Mouse (Mus musculus): ENCODE data around the gene Sgms1. TPM values are rescaled to one million over a fixed set of nuclear protein-coding genes. Genes with fewer than 3 reads are reported as not detected.

The Sgms1 gene
- polyA plus RNA-seq, 1 experiment from 2014 or later, result 17.4 TPM

DNA sequence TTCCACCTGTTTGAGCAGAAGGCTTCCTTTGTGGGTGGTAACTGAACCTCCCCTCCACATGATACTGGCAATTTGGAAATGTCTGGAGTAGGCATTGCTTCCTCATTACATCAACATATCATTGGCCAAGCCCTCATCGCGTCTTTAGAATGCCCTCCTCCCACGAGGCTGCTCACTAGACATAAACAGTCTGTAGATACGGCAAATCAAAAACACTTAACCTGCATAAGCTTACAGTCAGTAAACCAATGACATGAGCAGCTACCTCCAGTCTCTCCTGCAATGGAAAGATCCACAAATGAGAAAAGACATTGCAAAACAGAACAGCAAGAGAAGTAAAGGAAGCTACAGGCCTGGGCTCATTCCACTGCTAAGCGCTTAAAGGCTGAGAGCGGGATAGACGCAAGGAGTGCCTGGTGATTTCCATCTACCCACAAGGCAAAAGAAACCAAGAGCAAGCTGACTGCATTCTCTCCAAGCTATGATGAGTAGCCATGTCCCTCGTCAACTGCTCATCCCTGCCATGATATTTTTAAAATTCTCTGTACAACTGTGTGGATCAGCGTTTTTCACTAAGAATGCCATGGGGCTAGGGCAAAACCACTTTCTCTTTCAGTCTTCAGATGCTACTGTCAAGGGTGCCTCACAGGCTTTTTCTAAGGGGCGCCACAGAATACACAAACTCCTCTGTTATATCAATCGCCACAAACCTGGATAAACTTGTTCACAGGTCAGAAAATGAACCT is 117.9 kb downstream of the Sgms1 start:
- H3K27me3 ChIP-seq (ENCODE audit: control insufficient read depth, insufficient read depth, low read length), result no peaks in the 10 kb centered on the region
- no peaks in the 10 kb centered on the region for H3K4me1 ChIP-seq (replicated peaks; ENCODE audit: control insufficient read depth, insufficient read depth, low read length)
- no peak overlapping the region for H3K9ac ChIP-seq (ENCODE audit: low read depth, low read length)
- WGBS, result 91% methylated on average over 11 of the region's 11 CpGs
- H3K9me3 ChIP-seq (ENCODE audit: control insufficient read depth, low read length), result no peaks in the 10 kb centered on the region
- DNase-seq (ENCODE audit: low spot score), result no peak
- H3K4me2 ChIP-seq (replicated peaks; ENCODE audit: low read depth, low read length), result no peak overlapping the region
- no peaks in the 10 kb centered on the region for H3K36me3 ChIP-seq (ENCODE audit: control insufficient read depth, insufficient read depth, low read length)
- ATAC-seq (ENCODE audit: low FRiP score), result no peak
- no peak overlapping the region for H3K27ac ChIP-seq (ENCODE audit: low read depth, low read length)
- H3K4me3 ChIP-seq (ENCODE audit: low read depth, low read length), result no peak overlapping the region

DNA sequence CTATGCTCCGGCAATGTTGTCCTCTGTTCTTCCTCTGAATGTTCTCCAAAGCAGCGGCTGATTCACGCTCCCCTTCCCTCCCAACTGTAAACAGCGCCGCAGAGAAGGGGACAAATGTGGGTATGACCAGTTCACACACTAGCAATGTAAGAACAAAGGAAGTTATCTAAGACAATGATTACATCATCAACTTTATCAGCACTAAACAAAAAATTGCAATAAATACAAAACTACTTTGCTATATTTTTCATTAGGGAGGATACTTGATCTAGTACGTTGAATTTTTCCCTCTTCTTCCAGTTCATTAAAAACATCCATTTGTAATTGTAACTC is 119.7 kb downstream of the Sgms1 start:
- 90% methylated on average over 6 of the region's 6 CpGs for WGBS
- no peak for ATAC-seq (ENCODE audit: low FRiP score)
- Histone ChIP-seq H3K36me3 (ENCODE audit: control insufficient read depth, insufficient read depth, low read length) (no peaks in the 10 kb centered on the region), H3K9me3 (ENCODE audit: control insufficient read depth, low read length) (no peaks in the 10 kb centered on the region), H3K4me2 (replicated peaks; ENCODE audit: low read depth, low read length) (no peak overlapping the region), H3K4me3 (ENCODE audit: low read depth, low read length) (no peak overlapping the region), H3K9ac (ENCODE audit: low read depth, low read length) (no peak overlapping the region), H3K27me3 (ENCODE audit: control insufficient read depth, insufficient read depth, low read length) (no peaks in the 10 kb centered on the region), H3K4me1 (replicated peaks; ENCODE audit: control insufficient read depth, insufficient read depth, low read length) (no peaks in the 10 kb centered on the region), H3K27ac (ENCODE audit: low read depth, low read length) (no peak overlapping the region)
- DNase-seq (ENCODE audit: low spot score), result no peak

DNA sequence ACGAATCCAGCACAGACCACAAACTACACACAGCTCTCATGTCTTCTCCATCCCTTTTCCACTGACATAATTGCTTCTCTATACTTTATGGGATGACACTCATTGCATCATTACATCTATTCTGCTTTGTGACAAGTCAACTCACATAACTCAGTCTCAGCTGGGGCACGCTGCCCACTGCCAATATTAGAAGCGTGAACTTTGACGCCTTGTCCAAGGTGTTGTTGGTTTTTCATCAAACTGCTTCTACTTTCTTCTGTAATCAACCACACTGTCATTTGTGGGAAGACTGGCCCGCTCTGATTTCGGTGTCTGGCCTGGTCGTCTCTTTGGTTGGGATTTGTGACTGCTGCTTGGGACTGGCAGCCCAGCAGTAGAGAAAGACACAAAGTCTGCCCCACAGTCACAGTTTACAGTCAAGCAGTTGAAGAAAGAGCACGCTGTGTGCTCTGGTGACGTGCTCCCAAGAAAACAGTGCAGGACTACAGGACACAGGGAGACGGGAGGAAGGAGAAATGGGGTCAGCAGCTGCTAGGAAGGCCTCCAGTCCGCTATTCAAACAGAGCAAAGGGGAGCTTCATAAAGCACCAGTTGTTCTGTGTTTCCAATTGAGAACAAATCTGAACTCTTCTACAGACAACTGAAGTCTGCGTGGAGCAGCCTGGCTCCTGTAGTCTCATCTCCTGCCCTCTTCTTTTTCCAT is 120.2 kb downstream of the Sgms1 start:
- H3K27me3 ChIP-seq (ENCODE audit: control insufficient read depth, insufficient read depth, low read length), result no peaks in the 10 kb centered on the region
- no peak overlapping the region for H3K9ac ChIP-seq (ENCODE audit: low read depth, low read length)
- no peak for ATAC-seq (ENCODE audit: low FRiP score)
- DNase-seq (ENCODE audit: low spot score), result no peak
- no peak overlapping the region for H3K4me2 ChIP-seq (replicated peaks; ENCODE audit: low read depth, low read length)
- H3K4me1 ChIP-seq (replicated peaks; ENCODE audit: control insufficient read depth, insufficient read depth, low read length), result no peaks in the 10 kb centered on the region
- H3K36me3 ChIP-seq (ENCODE audit: control insufficient read depth, insufficient read depth, low read length), result no peaks in the 10 kb centered on the region
- H3K27ac ChIP-seq (ENCODE audit: low read depth, low read length), result no peak overlapping the region
- no peak overlapping the region for H3K4me3 ChIP-seq (ENCODE audit: low read depth, low read length)
- no peaks in the 10 kb centered on the region for H3K9me3 ChIP-seq (ENCODE audit: control insufficient read depth, low read length)
- 86% methylated on average over 12 of the region's 12 CpGs for WGBS

DNA sequence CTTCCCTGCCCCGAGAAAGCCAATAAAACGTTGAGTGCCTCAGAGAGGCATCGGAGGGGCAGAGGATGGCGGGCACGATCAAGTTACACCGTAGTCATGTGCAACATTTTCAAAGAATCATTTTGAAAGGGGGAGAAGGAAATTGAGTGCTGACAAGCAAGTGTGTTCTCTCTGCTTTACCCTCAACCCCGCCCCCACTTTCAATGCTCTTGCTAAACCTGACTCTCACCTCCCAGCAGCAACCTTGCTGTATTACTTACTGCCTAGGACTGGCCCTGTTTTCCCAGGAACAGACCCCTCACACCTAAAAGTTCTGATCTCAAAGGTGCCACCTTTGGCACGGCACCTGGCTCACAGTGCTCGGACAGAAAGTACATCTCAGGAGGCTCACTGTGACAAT is 121.0 kb downstream of the Sgms1 start:
- H3K27me3 ChIP-seq (ENCODE audit: control insufficient read depth, insufficient read depth, low read length), result no peaks in the 10 kb centered on the region

DNA sequence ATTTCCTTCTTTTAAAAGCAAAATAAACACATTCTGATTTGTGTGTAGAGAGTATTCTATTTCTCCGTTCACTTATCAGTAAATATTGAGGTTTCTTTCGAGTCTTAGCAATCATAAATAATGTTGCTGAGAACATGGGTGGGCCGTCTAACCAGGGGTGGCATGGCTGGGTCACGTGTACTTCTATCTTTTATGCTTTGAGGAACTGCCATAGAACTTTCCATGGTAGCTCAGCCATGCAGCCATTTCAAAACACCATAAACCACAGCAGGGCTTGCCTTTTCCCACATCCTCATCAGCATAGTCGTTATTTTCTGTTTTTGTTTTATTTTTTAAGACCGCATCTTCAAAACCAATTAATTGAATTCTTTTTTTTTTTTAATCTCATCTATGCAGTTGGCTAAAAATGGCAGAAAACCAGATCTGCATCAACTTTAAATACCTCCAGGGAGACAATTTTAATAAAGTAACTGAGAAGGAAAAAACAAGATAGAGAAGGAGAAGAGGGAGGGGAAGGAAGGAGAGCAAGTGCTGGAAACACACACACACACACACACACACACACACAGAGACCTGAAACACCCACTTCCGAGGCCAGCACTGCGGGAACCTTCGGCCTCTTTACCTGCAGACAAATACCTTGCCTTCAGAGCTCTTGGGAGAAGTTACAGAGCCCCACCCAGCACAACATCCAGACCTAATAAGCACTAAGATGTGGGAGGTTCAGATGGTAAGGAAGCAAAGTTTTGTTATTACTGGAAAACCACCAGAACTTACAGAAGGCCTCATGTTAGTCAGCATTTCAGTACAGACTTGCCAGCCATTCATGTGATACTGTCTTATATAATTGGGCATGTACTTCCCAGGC is 122.9 kb downstream of the Sgms1 start:
- Histone ChIP-seq H3K4me2 (replicated peaks; ENCODE audit: low read depth, low read length) (no peak overlapping the region), H3K36me3 (ENCODE audit: control insufficient read depth, insufficient read depth, low read length) (no peaks in the 10 kb centered on the region), H3K27ac (ENCODE audit: low read depth, low read length) (no peak overlapping the region), H3K9me3 (ENCODE audit: control insufficient read depth, low read length) (no peaks in the 10 kb centered on the region), H3K9ac (ENCODE audit: low read depth, low read length) (no peak overlapping the region), H3K27me3 (ENCODE audit: control insufficient read depth, insufficient read depth, low read length) (no peaks in the 10 kb centered on the region), H3K4me3 (ENCODE audit: low read depth, low read length) (no peak overlapping the region), H3K4me1 (replicated peaks; ENCODE audit: control insufficient read depth, insufficient read depth, low read length) (no peaks in the 10 kb centered on the region)
- ATAC-seq (ENCODE audit: low FRiP score) (no peak), DNase-seq (ENCODE audit: low spot score) (no peak)
- 87% methylated on average over 9 of the region's 9 CpGs for WGBS

More for the DNA sequence above, 121.0 kb downstream of the Sgms1 start:
- Histone ChIP-seq H3K4me1 (replicated peaks; ENCODE audit: control insufficient read depth, insufficient read depth, low read length) (no peaks in the 10 kb centered on the region), H3K9me3 (ENCODE audit: control insufficient read depth, low read length) (no peaks in the 10 kb centered on the region), H3K4me2 (replicated peaks; ENCODE audit: low read depth, low read length) (no peak overlapping the region), H3K27ac (ENCODE audit: low read depth, low read length) (no peak overlapping the region), H3K36me3 (ENCODE audit: control insufficient read depth, insufficient read depth, low read length) (no peaks in the 10 kb centered on the region), H3K9ac (ENCODE audit: low read depth, low read length) (no peak overlapping the region), H3K4me3 (ENCODE audit: low read depth, low read length) (no peak overlapping the region)
- 77% methylated on average over 9 of the region's 9 CpGs for WGBS
- DNase-seq (ENCODE audit: low spot score), result no peak
- ATAC-seq (ENCODE audit: low FRiP score), result no peak

DNA sequence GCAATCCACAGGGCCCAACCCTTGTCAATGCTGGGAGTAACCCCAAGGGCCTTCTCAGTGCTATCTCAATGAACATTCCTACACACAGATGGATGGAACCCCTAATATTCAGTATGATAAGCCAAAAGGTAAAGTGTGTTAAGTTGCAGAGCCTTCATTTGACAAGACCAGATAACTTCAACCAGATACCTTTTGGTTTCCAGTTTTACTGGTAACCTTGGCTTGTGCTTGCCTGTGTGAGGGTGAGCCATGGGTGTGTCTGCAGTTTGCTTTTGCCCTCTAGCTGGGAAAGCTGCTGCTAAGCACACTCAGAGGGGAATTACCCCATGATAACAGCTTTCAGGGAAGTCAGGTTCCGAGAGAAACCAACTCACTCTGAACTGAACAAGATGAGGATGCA is 125.8 kb downstream of the Sgms1 start:
- Histone ChIP-seq H3K4me2 (replicated peaks; ENCODE audit: low read depth, low read length) (no peak overlapping the region), H3K9ac (ENCODE audit: low read depth, low read length) (no peak overlapping the region), H3K9me3 (ENCODE audit: control insufficient read depth, low read length) (no peaks in the 10 kb centered on the region), H3K36me3 (ENCODE audit: control insufficient read depth, insufficient read depth, low read length) (no peaks in the 10 kb centered on the region), H3K4me3 (ENCODE audit: low read depth, low read length) (no peak overlapping the region), H3K4me1 (replicated peaks; ENCODE audit: control insufficient read depth, insufficient read depth, low read length) (no peaks in the 10 kb centered on the region), H3K27ac (ENCODE audit: low read depth, low read length) (no peak overlapping the region), H3K27me3 (ENCODE audit: control insufficient read depth, insufficient read depth, low read length) (no peaks in the 10 kb centered on the region)
- WGBS, result 76% methylated on average over 1 of the region's 1 CpGs
- ATAC-seq (ENCODE audit: low FRiP score), result no peak
- no peak for DNase-seq (ENCODE audit: low spot score)

DNA sequence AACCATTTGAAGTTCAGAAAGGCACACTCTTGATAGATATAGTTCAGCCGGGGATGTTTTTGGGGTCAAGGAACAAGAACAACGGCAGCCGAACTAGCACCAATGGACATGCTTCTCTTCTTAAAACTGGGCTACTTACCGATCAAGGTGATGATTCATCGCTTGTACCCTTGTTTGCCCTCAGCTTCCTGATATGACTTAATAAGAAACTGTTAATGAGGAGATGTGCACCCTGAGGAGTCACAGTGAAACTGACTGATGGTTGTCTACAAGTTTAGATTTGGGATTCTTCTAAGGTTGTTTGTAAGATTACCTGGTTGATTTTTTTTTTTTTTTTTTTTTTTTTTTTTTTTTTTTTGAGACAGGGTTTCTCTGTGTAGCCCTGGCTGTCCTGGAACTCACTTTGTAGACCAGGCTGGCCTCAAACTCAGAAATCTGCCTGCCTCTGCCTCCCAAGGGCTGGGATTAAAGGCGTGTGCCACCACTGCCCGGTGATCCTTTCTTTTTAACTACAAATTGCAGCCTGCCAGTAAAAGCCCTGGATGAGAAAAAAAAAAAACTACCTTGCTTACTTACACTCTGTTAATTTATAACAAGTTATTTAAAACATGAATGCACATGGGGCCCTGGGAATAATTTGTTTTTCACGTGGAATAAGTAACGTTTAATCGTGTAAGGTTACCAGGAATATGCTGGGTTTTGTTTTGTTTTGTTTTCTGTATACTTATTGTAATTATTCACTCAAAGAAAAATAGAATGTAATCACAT is 126.5 kb downstream of the Sgms1 start:
- no peak for ATAC-seq (ENCODE audit: low FRiP score)
- H3K9ac ChIP-seq (ENCODE audit: low read depth, low read length), result no peak overlapping the region
- no peak overlapping the region for H3K27ac ChIP-seq (ENCODE audit: low read depth, low read length)
- no peaks in the 10 kb centered on the region for H3K9me3 ChIP-seq (ENCODE audit: control insufficient read depth, low read length)
- H3K27me3 ChIP-seq (ENCODE audit: control insufficient read depth, insufficient read depth, low read length), result no peaks in the 10 kb centered on the region
- no peak for DNase-seq (ENCODE audit: low spot score)
- no peak overlapping the region for H3K4me3 ChIP-seq (ENCODE audit: low read depth, low read length)
- H3K36me3 ChIP-seq (ENCODE audit: control insufficient read depth, insufficient read depth, low read length), result no peaks in the 10 kb centered on the region
- no peaks in the 10 kb centered on the region for H3K4me1 ChIP-seq (replicated peaks; ENCODE audit: control insufficient read depth, insufficient read depth, low read length)
- 94% methylated on average over 10 of the region's 10 CpGs for WGBS
- H3K4me2 ChIP-seq (replicated peaks; ENCODE audit: low read depth, low read length), result no peak overlapping the region

DNA sequence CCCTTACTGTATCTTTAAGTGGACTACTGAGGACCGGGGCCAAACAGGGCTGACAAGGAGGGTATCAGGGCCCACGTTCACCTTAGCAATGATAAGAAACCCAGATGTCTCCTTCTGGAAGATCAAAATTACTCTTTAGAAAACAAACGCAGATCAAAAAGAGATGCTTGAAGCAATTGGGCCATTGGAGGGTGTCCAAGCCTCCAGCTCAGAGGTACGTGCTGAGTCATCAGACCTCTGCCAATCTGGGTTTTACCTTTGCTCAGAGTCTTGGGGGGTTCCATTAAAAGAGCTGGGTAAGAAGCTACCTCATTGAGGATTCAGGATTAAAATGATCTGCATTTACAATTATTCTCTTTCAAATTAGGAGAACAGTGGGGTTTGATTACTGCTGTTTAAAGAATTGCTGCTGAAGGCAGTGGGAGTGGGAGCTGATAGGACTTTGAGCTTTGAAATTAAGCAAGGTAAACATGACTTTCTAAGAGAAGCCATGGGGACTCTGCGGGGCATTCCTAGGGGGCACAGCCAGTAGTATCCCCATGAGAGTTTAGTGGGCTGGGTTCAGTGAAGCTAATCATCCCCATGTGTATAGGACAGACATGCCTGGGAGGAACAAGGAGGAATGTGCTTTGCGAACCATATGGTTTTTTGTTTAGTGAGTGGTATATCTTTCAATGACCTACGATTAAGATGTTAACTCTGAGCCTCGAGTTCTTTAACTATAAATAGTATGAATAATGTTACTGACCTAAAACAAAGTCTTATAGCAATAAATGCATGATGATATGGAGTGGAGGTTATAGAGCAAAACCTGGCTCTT is 128.4 kb downstream of the Sgms1 start:
- Histone ChIP-seq H3K27me3 (ENCODE audit: control insufficient read depth, insufficient read depth, low read length) (no peaks in the 10 kb centered on the region), H3K4me3 (ENCODE audit: low read depth, low read length) (no peak overlapping the region), H3K36me3 (ENCODE audit: control insufficient read depth, insufficient read depth, low read length) (no peaks in the 10 kb centered on the region), H3K4me1 (replicated peaks; ENCODE audit: control insufficient read depth, insufficient read depth, low read length) (no peaks in the 10 kb centered on the region), H3K4me2 (replicated peaks; ENCODE audit: low read depth, low read length) (no peak overlapping the region), H3K27ac (ENCODE audit: low read depth, low read length) (no peak overlapping the region), H3K9me3 (ENCODE audit: control insufficient read depth, low read length) (no peaks in the 10 kb centered on the region), H3K9ac (ENCODE audit: low read depth, low read length) (no peak overlapping the region)
- 56% methylated on average over 8 of the region's 8 CpGs for WGBS
- no peak for ATAC-seq (ENCODE audit: low FRiP score)
- no peak for DNase-seq (ENCODE audit: low spot score)

All from hindbrain, embryonic 11.5 days (tissue).